Mouse (Mus musculus) olfactory bulb, adult 2 months (tissue): Measurements from ENCODE around the gene Fam193b.

Source experiments
- CTCF ChIP-seq: fragments of 200-500 bp; IDR thresholded peaks from 2 replicates; pipeline ENCODE4 v1.5.1; 2012; ENCODE audit warnings: low read depth, mild to moderate bottlenecking, low read length, moderate library complexity; ENCODE audit not compliant: insufficient read depth
- POLR2A ChIP-seq: fragments of 200-500 bp; IDR thresholded peaks from 2 replicates; pipeline ENCODE4 v1.6.1; 2012; ENCODE audit warnings: mild to moderate bottlenecking, low read depth, low read length, moderate library complexity; ENCODE audit not compliant: insufficient read depth

DNA sequence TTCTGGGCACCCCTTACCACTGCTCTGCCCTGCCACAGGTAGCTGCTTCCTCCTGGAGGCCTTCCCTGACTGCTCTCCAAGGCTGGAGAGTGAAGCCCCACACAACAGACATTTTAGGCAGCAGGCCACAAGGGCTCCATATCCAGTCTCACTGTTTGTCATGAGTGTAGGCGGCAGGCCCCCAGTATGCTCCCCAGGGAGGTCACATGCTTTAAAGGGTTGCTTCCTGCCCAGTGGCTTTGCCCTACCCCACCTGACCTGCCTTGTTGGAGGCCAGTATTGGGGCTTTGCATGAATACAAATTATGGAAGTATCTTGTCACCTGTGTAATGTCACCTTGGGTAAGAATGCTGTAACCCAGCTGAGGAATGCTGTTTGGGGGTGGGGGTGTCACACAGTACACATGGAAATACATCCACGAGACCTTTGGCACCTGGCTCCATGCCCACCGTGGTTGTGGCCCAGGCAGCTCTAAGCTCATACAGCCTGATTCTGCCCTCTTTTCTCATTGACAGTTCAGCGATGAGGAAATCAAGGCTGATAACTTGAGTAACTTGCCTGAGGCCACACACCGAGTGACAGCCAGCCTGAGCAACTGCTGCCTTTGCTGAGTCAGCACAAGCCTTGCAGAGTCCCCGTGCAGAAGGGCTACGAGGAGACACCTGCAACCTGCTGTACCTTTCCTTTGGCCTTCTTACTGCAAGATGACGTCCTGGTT, 41.6 kb downstream of the Fam193b start, which contains the start of gene Dok3:
- TF ChIP-seq POLR2A (no peak), CTCF (no peak)
